ENCODE assay signal across 9 mouse cellular contexts in genomic region chr4:41470684-41471383, GRCm38 (mm10). TPM values are rescaled to one million over a fixed set of nuclear protein-coding genes. Genes with fewer than 3 reads are reported as not detected.
A peak's percentile ranks its signal among the peaks of the same experiment; 100 is the strongest.
DNase-seq lines count a peak whose midpoint lies in the region; ATAC-seq and TF ChIP-seq lines count a peak whose summit lies in the region.
"Had no signal": no experiment of that assay in that cellular context is flagged by ENCODE, and none has a peak within 500 bp of the region (broad histone marks: within the 10 kb centered on the region; RNA-seq: fewer than 3 reads in every experiment).

No protein-coding gene starts in this region.

- peak; percentile 75 for ATAC-seq in hindbrain, embryonic 11.5 days (ENCODE audit: low FRiP score)

- no peaks in the 10 kb centered on the region for H3K27me3 ChIP-seq in hindbrain, embryonic 11.5 days (ENCODE audit: control insufficient read depth, insufficient read depth, low read length)
- no peaks in the 10 kb centered on the region for H3K27me3 ChIP-seq in thymus, adult 2 months (ENCODE audit: control insufficient read depth, insufficient read depth, low read length)
- H3K27me3 ChIP-seq: limb, embryonic 15.5 days had no signal

- 31% methylated on average over 5 of the region's 5 CpGs for WGBS in hindbrain, embryonic 11.5 days
- WGBS in thymus, adult 2 months, result 94% methylated on average over 5 of the region's 5 CpGs

- no peaks in the 10 kb centered on the region for H3K36me3 ChIP-seq in hindbrain, embryonic 11.5 days (ENCODE audit: control insufficient read depth, insufficient read depth, low read length)
- H3K36me3 ChIP-seq in thymus, adult 2 months (ENCODE audit: control insufficient read depth, insufficient read depth, low read length), result no peaks in the 10 kb centered on the region
- H3K36me3 ChIP-seq: limb, embryonic 15.5 days had no signal

- no peak overlapping the region for H3K9ac ChIP-seq in hindbrain, embryonic 11.5 days (ENCODE audit: low read depth, low read length)
- H3K9ac ChIP-seq: limb, embryonic 15.5 days had no signal

- H3K4me1 ChIP-seq in hindbrain, embryonic 11.5 days (replicated peaks; ENCODE audit: control insufficient read depth, insufficient read depth, low read length), result no peaks in the 10 kb centered on the region
- no peaks in the 10 kb centered on the region for H3K4me1 ChIP-seq in thymus, adult 2 months (replicated peaks; ENCODE audit: control insufficient read depth, insufficient read depth, low read length)

- no peak for TF ChIP-seq POLR2A in thymus, adult 2 months (IDR thresholded peaks at IDR 0.05; ENCODE audit: control insufficient read depth, extremely low read depth, insufficient read depth, low read length, poor library complexity)

- no peak overlapping the region for H3K4me3 ChIP-seq in hindbrain, embryonic 11.5 days (ENCODE audit: low read depth, low read length)
- H3K4me3 ChIP-seq in thymus, adult 2 months (ENCODE audit: control insufficient read depth, insufficient read depth, low read length), result no peak overlapping the region
- H3K4me3 ChIP-seq: limb, embryonic 15.5 days had no signal

- peak; percentile 39 for DNase-seq in embryo, embryonic 11 days
- DNase-seq in embryo, embryonic 9.5 days (ENCODE audit: extremely low spot score), result no peak
- peak; percentile 63 for DNase-seq in R1 (ENCODE audit: low read depth, low spot score)
- DNase-seq in hindbrain, embryonic 11.5 days (ENCODE audit: low spot score), result peak; percentile 59
- peak; percentile 49 for DNase-seq in mesoderm, embryonic 11.5 days (ENCODE audit: low read depth, low spot score)
- no peak for DNase-seq in thymus, adult 2 months
- DNase-seq in kidney, postnatal 14 days, result no peak
- DNase-seq in yolk sac, embryonic 10.5 days (ENCODE audit: low spot score), result no peak

- H3K4me2 ChIP-seq in hindbrain, embryonic 11.5 days (replicated peaks; ENCODE audit: low read depth, low read length), result no peak overlapping the region
- H3K4me2 ChIP-seq: limb, embryonic 15.5 days had no signal

- peak overlapping the region; percentile 65 for H3K27ac ChIP-seq in hindbrain, embryonic 11.5 days (ENCODE audit: low read depth, low read length)
- H3K27ac ChIP-seq in thymus, adult 2 months (ENCODE audit: control insufficient read depth, insufficient read depth, low read length), result no peak overlapping the region
- H3K27ac ChIP-seq: limb, embryonic 15.5 days had no signal

- no peaks in the 10 kb centered on the region for H3K9me3 ChIP-seq in hindbrain, embryonic 11.5 days (ENCODE audit: control insufficient read depth, low read length)
- H3K9me3 ChIP-seq: limb, embryonic 15.5 days had no signal

- TF ChIP-seq CTCF in thymus, adult 2 months (IDR thresholded peaks at IDR 0.05; ENCODE audit: borderline replicate concordance, control insufficient read depth, extremely low read depth, insufficient read depth, low read length, poor library complexity), result no peak

RNA-seq across cellular contexts. Expression of gene Nudt2, which starts 5.9 kb away (rescaled TPM):
- polyA plus RNA-seq in hindbrain, embryonic 11.5 days (2014; fragmentation: Nextera tagmentation; extraction: Ambion mirVana), result 67.7 and 70.3 TPM in 2 replicates
- polyA plus RNA-seq in thymus, adult 2 months (2012; rRNA removed), result 6.1 and 6.6 TPM in 2 replicates

RNA-seq across cellular contexts. Expression of gene Kif24, which starts 6.1 kb away (rescaled TPM):
- 10.4 and 11.9 TPM in 2 replicates for polyA plus RNA-seq in hindbrain, embryonic 11.5 days (2014; fragmentation: Nextera tagmentation; extraction: Ambion mirVana)
- 5.6 and 9.1 TPM in 2 replicates for polyA plus RNA-seq in thymus, adult 2 months (2012; rRNA removed)

RNA-seq across cellular contexts. Expression of gene AI464131, which starts 32.0 kb away (rescaled TPM):
- 8.3 and 10.9 TPM in 2 replicates for polyA plus RNA-seq in hindbrain, embryonic 11.5 days (2014; fragmentation: Nextera tagmentation; extraction: Ambion mirVana)
- 2.1 and 2.6 TPM in 2 replicates for polyA plus RNA-seq in thymus, adult 2 months (2012; rRNA removed)

RNA-seq across cellular contexts. Expression of gene 1110017D15Rik, which starts 46.3 kb away (rescaled TPM):
- polyA plus RNA-seq in hindbrain, embryonic 11.5 days (2014; fragmentation: Nextera tagmentation; extraction: Ambion mirVana), result 12.7 and 14.3 TPM in 2 replicates
- polyA plus RNA-seq in thymus, adult 2 months (2012; rRNA removed), result 0.87 and 1.7 TPM in 2 replicates

Comparison
In these comparisons a context has a peak if more than half of its experiments do, and no peak if none do; other contexts are left out.
1. DNase-seq: peak in embryo, embryonic 11 days (single experiment), R1 (single experiment), hindbrain, embryonic 11.5 days (single experiment) and mesoderm, embryonic 11.5 days (single experiment); none in embryo, embryonic 9.5 days (single experiment), thymus, adult 2 months (single experiment), kidney, postnatal 14 days (single experiment) and yolk sac, embryonic 10.5 days (single experiment).